Mouse (Mus musculus): ENCODE measurements around the gene Vmn1r34. TPM values are rescaled to one million over a fixed set of nuclear protein-coding genes. Genes with fewer than 3 reads are reported as not detected.
"Not testable (repeated sequence)": the region's sequence is repeated elsewhere in the genome, so short reads cannot be mapped to it uniquely, and the experiment has no call there.

Vmn1r34 gene
- not detected for total RNA-seq (2021)
- long read RNA-seq, experiment 1 = 0 reads
- long read RNA-seq, experiment 2 = 0 reads

DNA sequence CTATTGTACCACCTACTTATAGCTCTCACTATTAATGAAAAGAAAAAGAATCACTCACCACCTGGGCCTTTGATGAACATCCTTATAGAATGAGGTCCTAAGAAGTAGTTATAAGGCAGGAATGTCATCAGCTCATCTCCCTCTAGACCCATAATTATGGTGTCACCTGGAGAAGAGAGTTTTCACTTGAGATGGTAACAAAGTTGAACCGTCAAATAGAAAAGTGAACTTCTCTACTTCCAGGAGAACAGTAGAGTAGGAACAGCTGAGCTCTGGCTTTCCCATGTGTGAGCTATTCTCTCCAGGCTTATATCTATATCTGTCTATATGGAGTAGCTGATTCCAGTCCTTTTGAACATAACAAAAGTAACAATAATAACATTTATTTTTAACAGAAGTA is at the start of gene Vmn1r34:
Gene Vmn1r34, minus strand, starts transcription at position 101 of the 400 bp plus-strand sequence.
- DNase-seq (ENCODE audit: low spot score) = no peak

DNA sequence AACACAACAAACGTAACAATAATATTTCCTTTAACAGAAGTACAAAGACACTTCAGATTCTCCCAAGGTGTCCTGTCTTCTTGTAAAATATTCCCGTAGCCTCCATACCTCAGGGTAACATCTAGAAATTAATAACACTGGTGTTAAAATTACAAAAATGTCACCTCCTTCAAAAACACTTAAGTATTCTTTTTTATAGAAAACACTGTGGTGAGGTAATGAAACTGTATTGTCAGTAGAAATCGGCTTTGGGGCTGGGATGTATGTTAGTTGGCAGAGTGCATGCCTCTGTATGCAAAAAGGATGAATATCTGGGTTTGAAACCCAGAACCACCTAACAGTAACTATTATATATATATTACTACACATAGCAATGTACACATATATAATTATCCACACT is 42.1 kb upstream of the Vmn1r34 start, which contains the start of gene Vmn1r35:
Gene Vmn1r35, minus strand, starts transcription at position 101 of the 400 bp plus-strand sequence.
- DNase-seq (ENCODE audit: low spot score) = no peak

DNA sequence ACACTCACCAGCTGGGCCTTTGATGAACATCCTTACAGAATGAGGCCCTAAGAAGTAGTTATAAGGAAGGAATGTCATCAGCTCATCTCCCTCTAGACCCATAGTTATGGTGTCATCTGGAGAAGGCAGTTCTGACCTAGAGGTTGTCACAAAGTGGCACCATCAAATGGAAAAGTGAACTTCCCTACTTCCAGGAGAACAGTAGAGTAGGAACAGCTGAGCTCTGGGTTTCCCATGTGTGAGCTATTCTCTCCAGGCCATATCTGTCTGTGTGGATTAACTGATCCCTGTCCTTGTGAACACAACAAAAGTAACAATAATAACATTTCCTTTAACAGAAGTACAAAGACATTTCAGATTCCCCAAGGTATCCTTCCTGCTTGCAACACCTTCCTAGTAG is 25.5 kb downstream of the Vmn1r34 start, which contains the start of gene Vmn1r33:
Gene Vmn1r33, minus strand, starts transcription at position 101 of the 400 bp plus-strand sequence.
- DNase-seq (ENCODE audit: low spot score) = not testable (repeated sequence)

DNA sequence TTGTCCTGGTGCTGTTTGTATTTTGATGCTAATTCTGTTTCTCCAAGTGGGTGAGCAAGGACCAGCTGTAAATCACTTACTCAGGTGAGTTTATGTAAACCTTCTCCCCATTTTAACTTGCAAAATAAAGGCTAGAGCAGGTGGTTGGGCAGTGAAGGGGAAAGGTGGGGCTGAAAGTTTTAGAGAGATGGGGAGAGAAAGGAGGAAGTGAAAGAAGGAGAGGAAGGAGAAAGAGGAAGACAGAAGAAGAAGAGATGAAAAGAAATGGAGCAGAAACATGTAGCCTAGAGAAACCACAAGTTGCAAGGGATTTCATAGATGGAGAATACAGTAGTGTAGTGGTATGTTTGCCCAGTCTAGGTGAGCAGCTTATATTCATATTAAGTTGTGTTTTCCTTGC is 47.9 kb downstream of the Vmn1r34 start:
- DNase-seq (ENCODE audit: low spot score) = no peak

Other genes starting within 250 kb of the Vmn1r34 start
- under 1 TPM; 0.81 to 0.91 TPM for gene Mad2l1, start 108.5 kb downstream of the Vmn1r34 start, total RNA-seq (2021)
- not detected for gene Vmn1r32, start 83.8 kb downstream of the Vmn1r34 start, total RNA-seq (2021)
- gene Vmn1r33, start 25.6 kb downstream of the Vmn1r34 start, total RNA-seq (2021) = not detected
- not detected for gene Vmn1r35, start 42.0 kb upstream of the Vmn1r34 start, total RNA-seq (2021)
- not detected for gene Vmn1r36, start 75.3 kb upstream of the Vmn1r34 start, total RNA-seq (2021)
- gene Vmn1r37, start 85.5 kb upstream of the Vmn1r34 start, total RNA-seq (2021) = not detected
- not detected for gene Vmn1r38, start 138.7 kb upstream of the Vmn1r34 start, total RNA-seq (2021)
- not detected for gene Vmn1r39, start 166.7 kb upstream of the Vmn1r34 start, total RNA-seq (2021)